19 mouse cellular contexts compared by ENCODE assay signal in the genomic region with DNA sequence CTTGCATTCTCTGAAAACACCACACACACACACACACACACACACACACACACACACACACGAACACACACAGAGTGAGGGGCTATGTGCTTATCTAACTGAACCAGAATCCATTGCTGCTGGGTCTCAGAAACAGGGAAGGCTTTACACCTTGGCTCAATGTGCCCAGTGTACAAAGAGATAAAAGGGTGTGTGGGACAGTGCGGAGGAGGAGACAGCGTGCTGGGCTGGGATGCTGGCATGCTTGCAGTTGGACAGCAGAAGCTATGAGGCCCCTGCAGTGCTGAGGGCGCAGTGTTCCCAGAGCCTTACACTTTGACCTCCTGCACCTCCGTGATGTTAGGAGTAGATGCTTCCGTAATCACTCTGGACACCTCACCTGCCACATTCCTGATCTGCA. TPM values are rescaled to one million over a fixed set of nuclear protein-coding genes. Genes with fewer than 3 reads are reported as not detected.
DNase-seq lines count a peak whose midpoint lies in the region; ATAC-seq and TF ChIP-seq lines count a peak whose summit lies in the region.
"Had no signal": no experiment of that assay in that cellular context is flagged by ENCODE, and none has a peak within 500 bp of the region (broad histone marks: within the 10 kb centered on the region; RNA-seq: fewer than 3 reads in every experiment).

No protein-coding gene starts in this region.

- ATAC-seq in stomach, embryonic 15.5 days (ENCODE audit: insufficient read depth, low FRiP score, low read depth), result peak; percentile 60; the same call in 1 of the 2 replicates
- ATAC-seq in stomach, postnatal 0 days (ENCODE audit: low FRiP score, low TSS enrichment), result no peak
- ATAC-seq in intestine, embryonic 16.5 days, result peak; percentile 67
- peak; percentile 82 for ATAC-seq in liver, postnatal 0 days
- ATAC-seq: CD4-positive, CD25-positive, alpha-beta regulatory T cell, adult 4 months; midbrain, embryonic 13.5 days had no signal

- no peak for TF ChIP-seq EP300 in stomach, postnatal 0 days (optimal IDR thresholded peaks at IDR 0.05)
- peak; percentile 71 for TF ChIP-seq EP300 in liver, postnatal 0 days (IDR thresholded peaks at IDR 0.05; ENCODE audit: low read depth)

- DNase-seq in stomach, postnatal 0 days (ENCODE audit: low spot score), result no peak
- DNase-seq in liver, postnatal 0 days, result no peak
- no peak for DNase-seq in left cerebral cortex, postnatal 36 days (ENCODE audit: low spot score in 2 of 2)
- DNase-seq in cerebellum, postnatal 10 days, result no peak
- DNase-seq in right cerebral cortex, postnatal 4 days, result no peak
- DNase-seq: cerebellum, adult 11-12 months; gastrocnemius, postnatal 36 days; lung, postnatal 14 days; thymus, adult 2 months had no signal

- H3K9ac ChIP-seq in stomach, embryonic 15.5 days, result no peak overlapping the region
- no peak overlapping the region for H3K9ac ChIP-seq in stomach, postnatal 0 days (ENCODE audit: low read length)
- H3K9ac ChIP-seq in intestine, embryonic 16.5 days (ENCODE audit: low read depth, low read length), result no peak overlapping the region
- no peak overlapping the region for H3K9ac ChIP-seq in liver, postnatal 0 days (replicated peaks)
- H3K9ac ChIP-seq: embryonic facial prominence, embryonic 12.5 days; hindbrain, embryonic 13.5 days; limb, embryonic 15.5 days; midbrain, embryonic 13.5 days had no signal

- no peaks in the 10 kb centered on the region for H3K9me3 ChIP-seq in stomach, embryonic 15.5 days
- H3K9me3 ChIP-seq in stomach, postnatal 0 days (ENCODE audit: control insufficient read depth, low read length), result no peaks in the 10 kb centered on the region
- H3K9me3 ChIP-seq in intestine, embryonic 16.5 days (ENCODE audit: control insufficient read depth, low read length), result no peaks in the 10 kb centered on the region
- H3K9me3 ChIP-seq in liver, postnatal 0 days (ENCODE audit: low read length), result no peaks in the 10 kb centered on the region
- H3K9me3 ChIP-seq: embryonic facial prominence, embryonic 12.5 days; forebrain, embryonic 10.5 days; hindbrain, embryonic 13.5 days; limb, embryonic 15.5 days; midbrain, embryonic 13.5 days had no signal

- H3K27ac ChIP-seq in stomach, embryonic 15.5 days, result no peak overlapping the region
- no peak overlapping the region for H3K27ac ChIP-seq in stomach, postnatal 0 days (replicated peaks)
- no peak overlapping the region for H3K27ac ChIP-seq in intestine, embryonic 16.5 days (ENCODE audit: low read length)
- H3K27ac ChIP-seq in liver, postnatal 0 days (ENCODE audit: low read depth), result no peak overlapping the region
- H3K27ac ChIP-seq: embryonic facial prominence, embryonic 12.5 days; forebrain, embryonic 10.5 days; hindbrain, embryonic 13.5 days; left cerebral cortex, adult 2 months; limb, embryonic 15.5 days; midbrain, embryonic 13.5 days had no signal

- peaks cover 11% of the 10 kb centered on the region; the same call in 1 of the 2 replicates for H3K27me3 ChIP-seq in stomach, embryonic 15.5 days (replicated peaks)
- no peaks in the 10 kb centered on the region for H3K27me3 ChIP-seq in stomach, postnatal 0 days (ENCODE audit: control insufficient read depth, insufficient read depth, low read length)
- H3K27me3 ChIP-seq in intestine, embryonic 16.5 days (replicated peaks; ENCODE audit: control insufficient read depth, insufficient read depth, low read length), result peaks cover 9% of the 10 kb centered on the region
- no peaks in the 10 kb centered on the region for H3K27me3 ChIP-seq in liver, postnatal 0 days (ENCODE audit: insufficient read depth, low read length)

- WGBS in stomach, embryonic 15.5 days, result 81% methylated on average over 6 of the region's 6 CpGs
- WGBS in stomach, postnatal 0 days, result 85% methylated on average over 6 of the region's 6 CpGs
- 65% methylated on average over 6 of the region's 6 CpGs for WGBS in intestine, embryonic 16.5 days
- 50% methylated on average over 6 of the region's 6 CpGs for WGBS in liver, postnatal 0 days (ENCODE audit: insufficient replicate concordance)

- intact Hi-C loops in left cerebral cortex, postnatal 36 days (cut with DNase I), result no loop called here

- H3K4me3 ChIP-seq in stomach, embryonic 15.5 days (replicated peaks), result no peak overlapping the region
- H3K4me3 ChIP-seq in stomach, postnatal 0 days (ENCODE audit: low read depth, low read length), result no peak overlapping the region
- no peak overlapping the region for H3K4me3 ChIP-seq in intestine, embryonic 16.5 days (ENCODE audit: low read length)
- H3K4me3 ChIP-seq in liver, postnatal 0 days (ENCODE audit: low read depth, low read length), result no peak overlapping the region
- H3K4me3 ChIP-seq: embryonic facial prominence, embryonic 12.5 days; forebrain, embryonic 10.5 days; hindbrain, embryonic 13.5 days; left cerebral cortex, adult 2 months; limb, embryonic 15.5 days; midbrain, embryonic 13.5 days had no signal

- H3K36me3 ChIP-seq in stomach, embryonic 15.5 days, result no peaks in the 10 kb centered on the region
- H3K36me3 ChIP-seq in stomach, postnatal 0 days (ENCODE audit: control insufficient read depth, insufficient read depth, low read length), result no peaks in the 10 kb centered on the region
- H3K36me3 ChIP-seq in intestine, embryonic 16.5 days (ENCODE audit: control insufficient read depth, insufficient read depth, low read length), result no peaks in the 10 kb centered on the region
- H3K36me3 ChIP-seq in liver, postnatal 0 days (replicated peaks; ENCODE audit: insufficient read depth, low read length), result no peaks in the 10 kb centered on the region
- H3K36me3 ChIP-seq: embryonic facial prominence, embryonic 12.5 days; forebrain, embryonic 10.5 days; hindbrain, embryonic 13.5 days; limb, embryonic 15.5 days; midbrain, embryonic 13.5 days had no signal

- no peak overlapping the region for H3K4me2 ChIP-seq in stomach, embryonic 15.5 days
- no peak overlapping the region for H3K4me2 ChIP-seq in stomach, postnatal 0 days (replicated peaks; ENCODE audit: low read depth)
- H3K4me2 ChIP-seq in intestine, embryonic 16.5 days (ENCODE audit: low read depth, low read length), result no peak overlapping the region
- no peak overlapping the region for H3K4me2 ChIP-seq in liver, postnatal 0 days (ENCODE audit: low read depth, low read length)
- H3K4me2 ChIP-seq: embryonic facial prominence, embryonic 12.5 days; hindbrain, embryonic 13.5 days; limb, embryonic 15.5 days; midbrain, embryonic 13.5 days had no signal

- no peak for TF ChIP-seq CTCF in stomach, postnatal 0 days (IDR thresholded peaks at IDR 0.05; ENCODE audit: low read depth)
- TF ChIP-seq CTCF in liver, postnatal 0 days (IDR thresholded peaks at IDR 0.05; ENCODE audit: low read depth), result no peak

- H3K4me1 ChIP-seq in stomach, embryonic 15.5 days, result no peaks in the 10 kb centered on the region
- H3K4me1 ChIP-seq in stomach, postnatal 0 days (replicated peaks; ENCODE audit: control insufficient read depth, insufficient read depth), result no peaks in the 10 kb centered on the region
- H3K4me1 ChIP-seq in intestine, embryonic 16.5 days (ENCODE audit: control insufficient read depth, insufficient read depth, low read length), result no peaks in the 10 kb centered on the region
- no peaks in the 10 kb centered on the region for H3K4me1 ChIP-seq in liver, postnatal 0 days (ENCODE audit: insufficient read depth)
- H3K4me1 ChIP-seq: embryonic facial prominence, embryonic 12.5 days; midbrain, embryonic 13.5 days had no signal

RNA-seq across cellular contexts. Expression of a gene that starts 38.5 kb away (rescaled TPM):
- 42.8 and 43.5 TPM in 2 replicates for polyA plus RNA-seq in stomach, embryonic 15.5 days (2015; fragmentation: Nextera tagmentation; extraction: Ambion mirVana)
- 20.5 and 21.4 TPM in 2 replicates for polyA plus RNA-seq in stomach, postnatal 0 days (2015; fragmentation: Nextera tagmentation; extraction: Ambion mirVana)
- 39.1 and 53.0 TPM in 2 replicates for polyA plus RNA-seq in intestine, embryonic 16.5 days (2015; fragmentation: Nextera tagmentation; extraction: Ambion mirVana)
- 14.4 and 15.2 TPM in 2 replicates for polyA plus RNA-seq in liver, postnatal 0 days (2015; fragmentation: Nextera tagmentation; extraction: Ambion mirVana)
- 10 to 100 TPM; 25.3 to 28.5 TPM for total RNA-seq in left cerebral cortex, postnatal 36 days (2021)

RNA-seq across cellular contexts. Expression of a gene that starts 47.8 kb away (rescaled TPM):
- 1.3 and 2.0 TPM in 2 replicates for polyA plus RNA-seq in stomach, embryonic 15.5 days (2015; fragmentation: Nextera tagmentation; extraction: Ambion mirVana)
- 0.65 and 0.74 TPM in 2 replicates for polyA plus RNA-seq in stomach, postnatal 0 days (2015; fragmentation: Nextera tagmentation; extraction: Ambion mirVana)
- polyA plus RNA-seq in intestine, embryonic 16.5 days (2015; fragmentation: Nextera tagmentation; extraction: Ambion mirVana), result 2.0 and 3.3 TPM in 2 replicates
- 7.5 and 8.0 TPM in 2 replicates for polyA plus RNA-seq in liver, postnatal 0 days (2015; fragmentation: Nextera tagmentation; extraction: Ambion mirVana)
- total RNA-seq in left cerebral cortex, postnatal 36 days (2021), result under 1 TPM in 1 of 2 experiments, not detected in 1; 0.49 TPM
- total RNA-seq: layer of hippocampus, adult 18-20 months; left cerebral cortex, adult 2 months had no signal
- polyA plus RNA-seq: forebrain, embryonic 10.5 days had no signal
